Mouse (Mus musculus) heart, embryonic 16.5 days (tissue): Measurements from ENCODE around the gene Sele. TPM values are rescaled to one million over a fixed set of nuclear protein-coding genes. Genes with fewer than 3 reads are reported as not detected.

Experiments used
- ATAC-seq: fragments of 200-750 bp; cut with Nextera tagmentation; replicated peaks from 2 replicates; pipeline ENCODE4 v1.8.0; 2017; ENCODE audit warnings: moderate number of reproducible peaks; ENCODE audit not compliant: insufficient read depth, low FRiP score; ENCODE audit errors: extremely low read depth
- H3K27ac ChIP-seq: fragments of 300-500 bp; sonication (generic); 2 replicates; pipeline ENCODE4 v1.5.1; 2014; ENCODE audit warnings: mild to moderate bottlenecking, low read length, control low read depth, moderate library complexity
- H3K27me3 ChIP-seq: fragments of 300-500 bp; sonication (generic); 2 replicates; pipeline ENCODE4 v1.6.1; 2014; ENCODE audit warnings: low read length, mixed read lengths; ENCODE audit not compliant: control insufficient read depth, insufficient read depth
- H3K36me3 ChIP-seq: fragments of 300-500 bp; sonication (generic); 2 replicates; pipeline ENCODE4 v1.6.1; 2014; ENCODE audit not compliant: control insufficient read depth, insufficient read depth
- H3K4me1 ChIP-seq: fragments of 300-500 bp; sonication (generic); 2 replicates; pipeline ENCODE4 v1.6.1; 2014; ENCODE audit warnings: low read length, mixed read lengths; ENCODE audit not compliant: control insufficient read depth, insufficient read depth
- H3K4me2 ChIP-seq: fragments of 300-500 bp; sonication (generic); 2 replicates; pipeline ENCODE4 v1.6.1; 2014; ENCODE audit warnings: low read depth, mild to moderate bottlenecking, control low read depth, low read length
- H3K4me3 ChIP-seq: fragments of 300-500 bp; sonication (generic); 2 replicates; pipeline ENCODE4 v1.5.1; 2014; ENCODE audit warnings: mild to moderate bottlenecking, control low read depth, low read length
- H3K9ac ChIP-seq: fragments of 300-500 bp; sonication (generic); 2 replicates; pipeline ENCODE4 v1.6.1; 2014; ENCODE audit warnings: low read length, control low read depth
- H3K9me3 ChIP-seq: fragments of 300-500 bp; sonication (generic); replicated peaks from 2 replicates; pipeline ENCODE4 v1.6.1; 2016; ENCODE audit warnings: low read length; ENCODE audit not compliant: control insufficient read depth
- WGBS: fragments of 180-500 bp; shearing (Covaris S2); extraction: QIAGEN DNeasy Blood & Tissue Kit; methylation state at CpG from one replicate; pipeline ENCODE4 v1.1.7; 2014; 5-methylcytosine and 5-hydroxymethylcytosine counted together
- polyA plus RNA-seq: library from polyadenylated mRNA; unstranded; fragments of >200 nt; fragmentation: Nextera tagmentation; extraction: Ambion mirVana; gene quantifications from 2 replicates; pipeline ENCODE4 v1.2.1, GENCODE M21; 2015

Gene Sele
- polyA plus RNA-seq, 1 experiment from 2014 or later, result 2.2 TPM

DNA sequence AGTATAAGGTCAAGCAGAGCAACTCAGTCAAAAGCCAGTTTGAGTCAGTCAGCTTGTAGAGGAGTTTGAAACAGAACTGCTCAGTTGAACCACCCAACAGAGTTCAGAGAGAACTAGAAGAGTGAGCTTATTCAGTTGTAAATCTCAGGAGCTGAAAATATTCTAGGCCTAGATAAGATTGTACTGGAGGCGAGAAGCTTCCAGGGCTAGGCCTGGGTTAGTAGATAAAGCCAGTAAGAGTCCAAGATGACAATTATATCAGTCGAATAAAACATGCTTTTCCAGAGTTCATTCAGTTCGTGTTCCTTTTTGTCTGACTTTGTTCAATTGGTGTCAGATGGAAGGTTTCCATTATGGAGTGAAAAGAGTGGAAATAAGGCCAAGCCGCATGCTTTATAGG, 22.3 kb upstream of the Sele start:
- no peaks in the 10 kb centered on the region for H3K4me1 ChIP-seq
- no peak overlapping the region for H3K4me2 ChIP-seq
- no peak overlapping the region for H3K27ac ChIP-seq
- H3K36me3 ChIP-seq, result no peaks in the 10 kb centered on the region
- no peak overlapping the region for H3K4me3 ChIP-seq
- 0 out of 2 replicates have a peak, but pooled peaks cover 3% of the 10 kb centered on the region for H3K9me3 ChIP-seq
- ATAC-seq, result no peak
- H3K9ac ChIP-seq, result no peak overlapping the region
- WGBS, result 62% methylated on average over 4 of the region's 4 CpGs
- no peaks in the 10 kb centered on the region for H3K27me3 ChIP-seq

DNA sequence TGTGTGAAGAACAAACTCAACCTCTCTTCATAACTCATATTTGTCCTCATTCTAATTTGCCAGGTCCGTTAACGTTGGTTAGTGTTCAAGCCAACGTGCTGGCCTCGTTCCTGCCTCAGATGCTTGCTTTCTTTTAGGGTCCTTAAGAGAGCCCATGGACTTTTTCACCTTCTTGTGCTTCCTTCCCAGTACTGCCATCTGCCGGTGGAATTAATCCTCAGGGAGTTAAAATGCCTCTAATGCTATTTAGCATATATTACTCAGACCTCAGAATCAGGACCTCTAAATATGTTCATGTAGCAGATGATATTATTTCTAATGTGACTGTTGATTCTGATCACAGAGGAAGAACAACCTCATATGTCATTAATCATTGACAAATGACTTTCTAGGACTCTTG, 20.6 kb upstream of the Sele start:
- ATAC-seq, result no peak
- no peak overlapping the region for H3K4me2 ChIP-seq
- no peaks in the 10 kb centered on the region for H3K4me1 ChIP-seq
- no peak overlapping the region for H3K9ac ChIP-seq
- 57% methylated on average over 5 of the region's 5 CpGs for WGBS
- no peaks in the 10 kb centered on the region for H3K36me3 ChIP-seq
- H3K27ac ChIP-seq, result no peak overlapping the region
- H3K27me3 ChIP-seq, result no peaks in the 10 kb centered on the region
- H3K4me3 ChIP-seq, result no peak overlapping the region
- 0 out of 2 replicates have a peak, but pooled peaks cover 3% of the 10 kb centered on the region for H3K9me3 ChIP-seq

DNA sequence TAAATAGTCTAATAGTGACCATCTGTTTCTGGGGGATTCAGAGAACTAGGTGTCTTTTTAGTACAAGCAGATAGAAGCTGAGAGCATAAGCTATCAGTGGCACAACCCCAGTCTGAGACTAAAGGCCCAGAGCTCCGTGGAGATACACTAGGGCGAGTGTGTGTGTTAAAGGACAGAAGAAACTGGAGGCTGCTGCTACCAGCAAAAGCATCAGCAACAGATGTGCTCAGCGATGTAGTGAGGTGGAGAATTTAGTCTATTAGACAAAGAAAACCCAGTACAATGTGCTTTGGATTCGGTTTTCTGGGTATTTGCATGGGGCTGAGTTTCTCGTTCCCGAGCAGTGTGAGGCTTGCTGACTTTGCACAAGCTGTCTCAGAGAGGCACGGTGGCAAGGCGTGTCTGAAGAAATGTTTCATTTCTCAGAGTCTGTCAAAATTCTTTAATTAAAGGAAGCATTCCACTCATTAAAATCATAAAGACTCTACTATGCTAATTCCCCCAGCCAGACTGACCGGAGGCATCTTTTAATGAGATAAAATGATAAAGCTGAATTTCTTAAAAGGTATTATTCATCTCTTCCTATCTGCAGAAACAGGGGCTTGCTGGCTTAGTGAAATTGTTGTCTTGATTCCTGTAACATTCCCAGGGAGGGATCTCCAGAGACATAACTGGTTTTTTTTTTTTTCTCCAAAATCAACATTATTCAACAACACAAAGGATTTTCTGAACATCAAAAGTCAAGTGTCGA, 7.5 kb upstream of the Sele start:
- Histone ChIP-seq H3K9ac (no peak overlapping the region), H3K27ac (no peak overlapping the region), H3K9me3 (no peaks in the 10 kb centered on the region), H3K27me3 (no peaks in the 10 kb centered on the region), H3K36me3 (no peaks in the 10 kb centered on the region), H3K4me2 (no peak overlapping the region), H3K4me1 (peaks cover 6% of the 10 kb centered on the region; the same call in 1 of the 2 replicates), H3K4me3 (no peak overlapping the region)
- WGBS, result 74% methylated on average over 10 of the region's 10 CpGs
- ATAC-seq, result no peak

DNA sequence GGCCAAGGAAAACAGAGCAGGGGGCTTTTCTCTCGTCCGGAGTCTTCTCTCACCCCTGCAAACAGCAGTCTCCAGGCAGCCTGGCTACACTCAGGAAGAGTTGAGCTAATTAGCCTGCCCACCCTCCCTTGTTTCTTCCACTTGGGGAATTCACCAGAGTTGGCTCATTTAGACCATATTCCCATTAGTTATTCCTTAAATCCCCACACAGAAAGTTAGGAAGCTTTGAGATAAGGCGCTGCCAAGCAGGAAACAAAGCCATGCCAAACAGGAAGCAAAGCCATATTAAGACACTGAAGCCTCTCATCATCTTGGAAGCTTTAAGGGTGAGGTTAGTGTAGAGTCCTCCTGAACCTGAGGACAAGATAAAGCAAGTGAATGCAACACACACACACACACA, 4.5 kb upstream of the Sele start:
- Histone ChIP-seq H3K36me3 (no peaks in the 10 kb centered on the region), H3K4me3 (no peak overlapping the region), H3K9ac (no peak overlapping the region), H3K4me2 (no peak overlapping the region), H3K4me1 (peaks cover 6% of the 10 kb centered on the region; the same call in 1 of the 2 replicates), H3K9me3 (no peaks in the 10 kb centered on the region), H3K27me3 (no peaks in the 10 kb centered on the region), H3K27ac (no peak overlapping the region)
- 34% methylated on average over 3 of the region's 3 CpGs for WGBS
- ATAC-seq, result peak; percentile 73; the same call in 1 of the 2 replicates

DNA sequence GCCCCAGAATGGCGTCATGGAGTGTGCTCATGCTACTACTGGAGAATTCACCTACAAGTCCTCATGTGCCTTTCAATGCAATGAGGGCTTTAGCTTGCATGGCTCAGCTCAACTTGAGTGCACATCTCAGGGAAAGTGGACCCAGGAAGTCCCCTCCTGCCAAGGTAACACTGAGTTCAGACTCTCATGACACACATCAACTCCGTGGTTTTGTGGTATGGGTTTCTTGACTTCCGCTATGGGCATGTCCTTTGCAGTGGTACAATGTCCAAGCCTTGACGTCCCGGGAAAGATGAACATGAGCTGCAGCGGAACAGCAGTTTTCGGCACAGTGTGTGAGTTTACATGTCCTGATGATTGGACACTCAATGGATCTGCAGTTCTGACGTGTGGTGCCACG, 5.5 kb downstream of the Sele start:
- no peak overlapping the region for H3K9ac ChIP-seq
- WGBS, result 88% methylated on average over 9 of the region's 9 CpGs
- no peak overlapping the region for H3K4me3 ChIP-seq
- no peaks in the 10 kb centered on the region for H3K36me3 ChIP-seq
- no peaks in the 10 kb centered on the region for H3K27me3 ChIP-seq
- H3K4me1 ChIP-seq, result no peaks in the 10 kb centered on the region
- H3K4me2 ChIP-seq, result no peak overlapping the region
- no peak overlapping the region for H3K27ac ChIP-seq
- ATAC-seq, result no peak
- no peaks in the 10 kb centered on the region for H3K9me3 ChIP-seq

DNA sequence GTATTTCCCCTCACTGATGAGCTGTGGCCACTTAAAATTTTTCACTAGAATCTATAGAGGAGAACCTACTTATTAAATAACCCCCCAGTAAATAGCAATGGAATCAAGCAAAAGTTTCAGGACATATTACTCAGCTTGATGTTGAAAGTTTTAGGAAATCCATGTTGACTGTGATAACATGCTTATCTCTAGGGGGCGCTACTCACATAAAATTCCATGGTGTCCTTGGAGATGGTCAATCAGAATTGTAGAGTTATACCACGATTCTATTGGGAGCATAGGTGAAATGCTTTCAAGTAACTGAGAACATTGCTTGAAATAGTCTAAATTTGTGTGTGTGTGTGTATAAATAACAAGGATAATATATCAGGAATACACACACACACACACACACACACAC, 6.8 kb downstream of the Sele start:
- Histone ChIP-seq H3K4me3 (no peak overlapping the region), H3K9ac (no peak overlapping the region), H3K4me2 (no peak overlapping the region), H3K27me3 (no peaks in the 10 kb centered on the region), H3K27ac (no peak overlapping the region), H3K9me3 (no peaks in the 10 kb centered on the region), H3K36me3 (no peaks in the 10 kb centered on the region), H3K4me1 (no peaks in the 10 kb centered on the region)
- no peak for ATAC-seq
- 34% methylated on average over 2 of the region's 2 CpGs for WGBS

DNA sequence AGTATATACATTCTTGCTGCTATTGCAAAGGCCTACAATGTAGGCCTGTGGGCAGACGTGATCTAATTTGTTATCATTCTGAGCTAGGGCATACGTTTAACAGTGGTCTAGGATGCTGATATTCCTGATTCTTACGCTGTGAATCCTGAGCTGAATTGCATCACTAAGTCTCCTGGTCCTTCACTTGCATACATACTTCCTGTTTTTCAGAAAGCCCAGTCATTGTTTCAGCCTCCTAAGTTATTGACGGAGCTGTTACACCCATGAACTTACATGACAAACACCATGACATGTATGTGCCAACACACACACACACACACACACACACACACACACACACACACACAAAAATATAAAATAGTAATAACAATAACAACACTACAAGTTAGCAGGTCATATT, 12.0 kb downstream of the Sele start:
- H3K9me3 ChIP-seq, result no peaks in the 10 kb centered on the region
- no peaks in the 10 kb centered on the region for H3K4me1 ChIP-seq
- 82% methylated on average over 4 of the region's 4 CpGs for WGBS
- no peaks in the 10 kb centered on the region for H3K27me3 ChIP-seq
- H3K4me2 ChIP-seq, result no peak overlapping the region
- no peaks in the 10 kb centered on the region for H3K36me3 ChIP-seq
- ATAC-seq, result no peak
- no peak overlapping the region for H3K9ac ChIP-seq
- no peak overlapping the region for H3K4me3 ChIP-seq
- no peak overlapping the region for H3K27ac ChIP-seq

DNA sequence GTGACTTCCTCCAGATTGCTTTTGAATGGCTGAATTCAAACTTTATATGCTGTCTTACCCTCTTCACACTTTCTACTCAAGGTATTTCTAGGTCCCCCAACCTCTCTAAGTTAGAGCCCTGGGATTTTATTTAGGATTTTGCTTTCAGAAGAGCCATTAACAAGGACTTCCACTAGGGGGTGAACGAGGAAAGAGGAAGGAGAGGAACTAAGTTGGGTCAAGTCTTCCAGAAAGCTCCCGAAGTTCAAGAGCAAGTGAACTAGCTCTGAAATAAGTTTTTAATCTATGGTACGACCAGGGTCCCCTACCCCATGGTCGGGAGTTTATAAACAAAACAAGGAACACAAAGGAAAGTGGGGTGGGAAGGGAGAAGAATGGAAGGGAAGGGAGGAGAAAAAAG, 13.2 kb downstream of the Sele start:
- 23% methylated on average over 4 of the region's 4 CpGs for WGBS
- H3K4me2 ChIP-seq, result peak overlapping the region; percentile 15; the same call in 1 of the 2 replicates
- H3K9ac ChIP-seq, result no peak overlapping the region
- no peak overlapping the region for H3K4me3 ChIP-seq
- H3K36me3 ChIP-seq, result no peaks in the 10 kb centered on the region
- no peaks in the 10 kb centered on the region for H3K4me1 ChIP-seq
- no peak for ATAC-seq
- no peak overlapping the region for H3K27ac ChIP-seq
- H3K9me3 ChIP-seq, result no peaks in the 10 kb centered on the region
- no peaks in the 10 kb centered on the region for H3K27me3 ChIP-seq

DNA sequence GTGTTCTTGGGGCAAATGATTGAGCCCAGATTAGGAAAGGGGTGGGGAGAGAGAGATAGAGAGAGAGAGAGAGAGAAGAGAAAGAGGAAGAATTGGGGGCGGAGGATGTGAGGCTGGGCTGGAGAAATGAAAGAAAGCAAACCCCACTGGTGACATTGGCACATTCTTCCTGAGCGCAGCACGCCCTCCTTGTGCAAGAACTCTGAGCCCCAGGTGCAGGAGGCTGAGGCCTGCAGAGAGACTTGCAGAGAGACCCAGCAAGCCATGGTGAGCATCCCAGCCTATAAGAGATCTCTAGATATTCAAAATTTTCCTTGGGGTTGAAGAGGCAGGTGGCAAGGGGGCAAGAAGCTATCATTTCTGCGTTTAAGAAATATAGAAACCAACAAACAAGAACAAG, 13.9 kb downstream of the Sele start, which contains the start of gene Sell:
Sell (plus strand) TSS at position 58 of the 400 bp plus-strand sequence.
- no peaks in the 10 kb centered on the region for H3K27me3 ChIP-seq
- no peak within 1 kb of the TSS for H3K9ac ChIP-seq
- WGBS, result 71% methylated on average over 4 of the region's 4 CpGs
- no peak within 1 kb of the TSS for H3K27ac ChIP-seq
- H3K4me1 ChIP-seq, result no peaks in the 10 kb centered on the region
- no peak within 1 kb of the TSS; the same call in 1 of the 2 replicates for H3K4me3 ChIP-seq
- peak; percentile 65 for ATAC-seq
- H3K36me3 ChIP-seq, result no peaks in the 10 kb centered on the region
- H3K9me3 ChIP-seq, result no peaks in the 10 kb centered on the region
- peak within 1 kb of the TSS; percentile 15 for H3K4me2 ChIP-seq
